Mouse (Mus musculus) MEL (cell line): ENCODE results near the gene Tgfbr3. TPM values are rescaled to one million over a fixed set of nuclear protein-coding genes. Genes with fewer than 3 reads are reported as not detected.

Experiments
- DNase-seq: peaks from one replicate; pipeline ENCODE4 v3.0.0; 2011; ENCODE audit warnings: low read depth, low spot score
- H3K27ac ChIP-seq: 2 replicates; pipeline ENCODE4 v1.5.1; 2012; ENCODE audit warnings: low read depth, mild to moderate bottlenecking, control low read depth, low read length, moderate library complexity; ENCODE audit not compliant: control insufficient read depth
- H3K27me3 ChIP-seq, 2 experiments: fragments of 150-350 bp in 1 of 2; sonication (generic) in 1 of 2; 2 replicates each; pipeline ENCODE4 v1.6.1; 2012; ENCODE audit warnings: low read length in 2 of 2, mild to moderate bottlenecking in 2 of 2, improper control_type of control experiment in 1 of 2, moderate library complexity in 1 of 2; ENCODE audit not compliant: insufficient read depth in 2 of 2, control insufficient read depth in 1 of 2
- H3K36me3 ChIP-seq, 2 experiments: 2 replicates each; pipeline ENCODE4 v1.6.1; 2012 to 2014; ENCODE audit warnings: low read length in 2 of 2, improper control_type of control experiment in 1 of 2, inconsistent platforms in 1 of 2, mild to moderate bottlenecking in 1 of 2; ENCODE audit not compliant: insufficient read depth in 2 of 2, control insufficient read depth in 1 of 2
- H3K4me1 ChIP-seq, 2 experiments: fragments of 150-350 bp in 1 of 2; sonication (generic) in 1 of 2; 2 replicates each; pipeline ENCODE4 v1.6.1; 2012; ENCODE audit warnings: low read length in 2 of 2, improper control_type of control experiment in 1 of 2, mild to moderate bottlenecking in 1 of 2; ENCODE audit not compliant: insufficient read depth in 2 of 2, control insufficient read depth in 1 of 2
- H3K4me3 ChIP-seq, 2 experiments: fragments of 150-350 bp in 1 of 2; sonication (generic) in 1 of 2; 2 replicates each; pipeline ENCODE4 v1.5.1; 2012; ENCODE audit warnings: low read depth in 2 of 2, low read length in 2 of 2, mild to moderate bottlenecking in 2 of 2, moderate library complexity in 2 of 2, control low read depth in 1 of 2, improper control_type of control experiment in 1 of 2; ENCODE audit not compliant: control insufficient read depth in 1 of 2, insufficient read depth in 1 of 2
- H3K79me2 ChIP-seq: 2 replicates; pipeline ENCODE4 v1.6.1; 2012; ENCODE audit warnings: mild to moderate bottlenecking, low read length, moderate library complexity; ENCODE audit not compliant: control insufficient read depth, poor library complexity, insufficient read depth
- H3K9ac ChIP-seq: 2 replicates; pipeline ENCODE4 v1.6.1; 2012; ENCODE audit warnings: low read depth, mild to moderate bottlenecking, control low read depth, low read length, moderate library complexity; ENCODE audit not compliant: control insufficient read depth, poor library complexity, severe bottlenecking
- H3K9me3 ChIP-seq: fragments of 150-350 bp; sonication (generic); replicated peaks from 2 replicates; pipeline ENCODE4 v1.6.1; 2012; ENCODE audit warnings: mild to moderate bottlenecking, low read length, improper control_type of control experiment, moderate library complexity; ENCODE audit not compliant: insufficient read depth
- BHLHE40 ChIP-seq: IDR thresholded peaks from 2 replicates; pipeline ENCODE4 v1.6.1; 2012; ENCODE audit warnings: low read depth, mild to moderate bottlenecking, inconsistent platforms, low read length, improper control_type of control experiment, borderline replicate concordance
- CHD1 ChIP-seq: IDR thresholded peaks from 2 replicates; pipeline ENCODE4 v1.6.1; 2012; ENCODE audit warnings: low read depth, mild to moderate bottlenecking, inconsistent platforms, low read length, improper control_type of control experiment
- CHD2 ChIP-seq: IDR thresholded peaks from 2 replicates; pipeline ENCODE4 v1.6.1; 2011; ENCODE audit warnings: low read length, improper control_type of control experiment
- CTCF ChIP-seq, 3 experiments: IDR thresholded peaks in 2 of 3; conservative IDR thresholded peaks in 1 of 3; 2 replicates each; pipeline ENCODE4 v1.5.1; 2011 to 2012; ENCODE audit warnings: low read length in 3 of 3, low read depth in 2 of 3, mild to moderate bottlenecking in 2 of 3, improper control_type of control experiment in 1 of 3, inconsistent platforms in 1 of 3, mixed read lengths in 1 of 3, moderate library complexity in 1 of 3; ENCODE audit not compliant: control insufficient read depth in 1 of 3, insufficient read depth in 1 of 3, poor library complexity in 1 of 3, severe bottlenecking in 1 of 3
- E2F4 ChIP-seq: IDR thresholded peaks from 2 replicates; pipeline ENCODE4 v1.6.1; 2011; ENCODE audit warnings: low read depth, low read length, improper control_type of control experiment, borderline replicate concordance
- ELF1 ChIP-seq: IDR thresholded peaks from 2 replicates; pipeline ENCODE4 v1.6.1; 2014; ENCODE audit warnings: low read depth, mild to moderate bottlenecking, inconsistent platforms, low read length, improper control_type of control experiment, moderate library complexity
- EP300 ChIP-seq, 2 experiments: IDR thresholded peaks; 2 replicates each; pipeline ENCODE4 v1.6.1; 2011; ENCODE audit warnings: improper control_type of control experiment in 2 of 2, low read length in 2 of 2, low read depth in 1 of 2, mild to moderate bottlenecking in 1 of 2
- ETS1 ChIP-seq: IDR thresholded peaks from 2 replicates; pipeline ENCODE4 v1.6.1; 2012; ENCODE audit warnings: low read depth, mild to moderate bottlenecking, inconsistent platforms, low read length, improper control_type of control experiment, moderate library complexity
- GABPA ChIP-seq: IDR thresholded peaks from 2 replicates; pipeline ENCODE4 v1.6.1; 2012; ENCODE audit warnings: low read depth, mild to moderate bottlenecking, inconsistent platforms, low read length, improper control_type of control experiment, moderate library complexity
- HCFC1 ChIP-seq: IDR thresholded peaks from 2 replicates; pipeline ENCODE4 v1.6.1; 2012; ENCODE audit warnings: low read depth, mild to moderate bottlenecking, inconsistent platforms, low read length, improper control_type of control experiment, moderate library complexity
- JUND ChIP-seq: IDR thresholded peaks from 2 replicates; pipeline ENCODE4 v1.6.1; 2011; ENCODE audit warnings: low read depth, mild to moderate bottlenecking, improper control_type of control experiment, low read length
- KAT2A ChIP-seq: conservative IDR thresholded peaks from 2 replicates; pipeline ENCODE4 v1.6.1; 2012; ENCODE audit warnings: low read depth, low read length, improper control_type of control experiment, inconsistent platforms
- MAFK ChIP-seq: IDR thresholded peaks from 2 replicates; pipeline ENCODE4 v1.6.1; 2011; ENCODE audit warnings: low read depth, mild to moderate bottlenecking, low read length, improper control_type of control experiment, borderline replicate concordance
- MAX ChIP-seq: IDR thresholded peaks from 2 replicates; pipeline ENCODE4 v1.6.1; 2011; ENCODE audit warnings: low read length, improper control_type of control experiment
- MEF2A ChIP-seq: IDR thresholded peaks from 2 replicates; pipeline ENCODE4 v1.6.1; 2014; ENCODE audit warnings: low read depth, mild to moderate bottlenecking, inconsistent platforms, low read length, improper control_type of control experiment; ENCODE audit not compliant: poor library complexity, insufficient replicate concordance, severe bottlenecking; ENCODE audit errors: extremely low read depth
- MXI1 ChIP-seq: IDR thresholded peaks from 2 replicates; pipeline ENCODE4 v1.6.1; 2011; ENCODE audit warnings: mild to moderate bottlenecking, low read depth, low read length, improper control_type of control experiment
- MYB ChIP-seq: IDR thresholded peaks from 2 replicates; pipeline ENCODE4 v1.6.1; 2011; ENCODE audit warnings: mild to moderate bottlenecking, low read depth, low read length, improper control_type of control experiment
- MYC ChIP-seq: IDR thresholded peaks from 2 replicates; pipeline ENCODE4 v1.6.1; 2011; ENCODE audit warnings: low read depth, mild to moderate bottlenecking, low read length, improper control_type of control experiment, moderate library complexity
- NELFE ChIP-seq: IDR thresholded peaks from 2 replicates; pipeline ENCODE4 v1.6.1; 2011; ENCODE audit warnings: low read depth, low read length, improper control_type of control experiment
- NRF1 ChIP-seq: IDR thresholded peaks from 2 replicates; pipeline ENCODE4 v1.6.1; 2014; ENCODE audit warnings: low read depth, mild to moderate bottlenecking, inconsistent platforms, low read length, improper control_type of control experiment, moderate library complexity; ENCODE audit not compliant: poor library complexity, insufficient read depth, severe bottlenecking
- POLR2A ChIP-seq, 2 experiments: IDR thresholded peaks; 2 replicates each; pipeline ENCODE4 v1.6.1; 2011 to 2012; ENCODE audit warnings: low read length in 2 of 2, mild to moderate bottlenecking in 2 of 2, control low read depth in 1 of 2, improper control_type of control experiment in 1 of 2, low read depth in 1 of 2, moderate library complexity in 1 of 2; ENCODE audit not compliant: control insufficient read depth in 1 of 2, insufficient read depth in 1 of 2, poor library complexity in 1 of 2
- POLR2AphosphoS2 ChIP-seq: IDR thresholded peaks from 2 replicates; pipeline ENCODE4 v1.6.1; 2011; ENCODE audit warnings: low read length, improper control_type of control experiment
- POLR2AphosphoS5 ChIP-seq: IDR thresholded peaks from 2 replicates; pipeline ENCODE4 v1.6.1; 2012; ENCODE audit warnings: low read depth, borderline replicate concordance, mild to moderate bottlenecking, inconsistent platforms, low read length, moderate library complexity, mixed read lengths
- RAD21 ChIP-seq: IDR thresholded peaks from 2 replicates; pipeline ENCODE4 v1.6.1; 2011; ENCODE audit warnings: mild to moderate bottlenecking, low read depth, low read length, improper control_type of control experiment
- RCOR1 ChIP-seq: IDR thresholded peaks from 2 replicates; pipeline ENCODE4 v1.6.1; 2012; ENCODE audit warnings: low read depth, mild to moderate bottlenecking, inconsistent platforms, low read length, improper control_type of control experiment
- SIN3A ChIP-seq: IDR thresholded peaks from 2 replicates; pipeline ENCODE4 v1.6.1; 2012; ENCODE audit warnings: low read length, improper control_type of control experiment, inconsistent platforms
- SMC3 ChIP-seq: IDR thresholded peaks from 2 replicates; pipeline ENCODE4 v1.6.1; 2011; ENCODE audit warnings: low read depth, low read length, improper control_type of control experiment
- TAL1 ChIP-seq: IDR thresholded peaks from 2 replicates; pipeline ENCODE4 v1.6.1; 2012; ENCODE audit warnings: mild to moderate bottlenecking, inconsistent platforms, low read length, moderate library complexity, mixed read lengths
- TBP ChIP-seq: IDR thresholded peaks from 2 replicates; pipeline ENCODE4 v1.8.0; 2011; ENCODE audit warnings: low read depth, low read length, improper control_type of control experiment
- TCF12 ChIP-seq: IDR thresholded peaks from 2 replicates; pipeline ENCODE4 v1.6.1; 2014; ENCODE audit warnings: low read depth, mild to moderate bottlenecking, inconsistent platforms, low read length, improper control_type of control experiment, moderate library complexity
- UBTF ChIP-seq: IDR thresholded peaks from 2 replicates; pipeline ENCODE4 v1.6.1; 2012; ENCODE audit warnings: low read depth, mild to moderate bottlenecking, inconsistent platforms, low read length, improper control_type of control experiment, moderate library complexity, borderline replicate concordance; ENCODE audit not compliant: insufficient read depth
- USF2 ChIP-seq, 2 experiments: IDR thresholded peaks; 2 replicates each; pipeline ENCODE4 v1.6.1; 2011 to 2012; ENCODE audit warnings: improper control_type of control experiment in 2 of 2, low read length in 2 of 2, borderline replicate concordance in 1 of 2, inconsistent platforms in 1 of 2, low read depth in 1 of 2, mild to moderate bottlenecking in 1 of 2; ENCODE audit not compliant: insufficient read depth in 1 of 2
- ZKSCAN1 ChIP-seq: IDR thresholded peaks from 2 replicates; pipeline ENCODE4 v1.6.1; 2012; ENCODE audit warnings: low read depth, mild to moderate bottlenecking, inconsistent platforms, low read length, improper control_type of control experiment, moderate library complexity
- ZMIZ1 ChIP-seq: IDR thresholded peaks from 2 replicates; pipeline ENCODE4 v1.6.1; 2012; ENCODE audit warnings: low read depth, mild to moderate bottlenecking, inconsistent platforms, low read length, improper control_type of control experiment, moderate library complexity
- ZNF384 ChIP-seq: IDR thresholded peaks from 2 replicates; pipeline ENCODE4 v1.6.1; 2012; ENCODE audit warnings: low read depth, mild to moderate bottlenecking, inconsistent platforms, low read length, improper control_type of control experiment
- polyA plus RNA-seq, 2 experiments: library from polyadenylated mRNA; stranded (reverse) in 1 of 2; unstranded in 1 of 2; fragments of >175 nt in 1 of 2; fragments of >200 nt in 1 of 2; gene quantifications; 2 replicates each; pipeline versions ENCODE4 v1.2.1 to v1.2.4; 2012; ENCODE audit warnings: low replicate concordance in 2 of 2, low read depth in 1 of 2; ENCODE audit not compliant: insufficient read length in 2 of 2, insufficient read depth in 1 of 2, missing spikeins in 1 of 2
- total RNA-seq: library from RNA; depleted of rRNA; stranded (reverse); fragments of 300-350 nt; gene quantifications from 2 replicates; pipeline ENCODE4 v1.2.3, GENCODE M21; 2012

The Tgfbr3 gene
- total and polyA plus RNA-seq, 3 experiments: 3.0 to 5.9 TPM; not detected in 1

- Histone ChIP-seq H3K4me1 (peaks cover 2 to 8% of the 10 kb centered on the region in 2 experiments), H3K27me3 (no peaks in the 10 kb centered on the region), H3K79me2 (no peaks in the 10 kb centered on the region), H3K9me3 (no peaks in the 10 kb centered on the region), H3K27ac (0 out of 2 replicates have a peak overlapping the region, but pooled peaks have one; percentile 6), H3K4me3 (no peak overlapping the region), H3K36me3 (peaks cover 0 to 14% of the 10 kb centered on the region in 2 experiments; a peak in 3 of 4 replicates), H3K9ac (no peak overlapping the region)
- peak; percentile 73 for DNase-seq
- TF ChIP-seq BHLHE40 (no peak), SIN3A (peak; percentile 55; the same call in 1 of the 2 replicates), MEF2A (no peak), JUND (no peak), CHD2 (no peak), ETS1 (peak; percentile 60; the same call in 1 of the 2 replicates), EP300 (IDR thresholded peaks at IDR 0.05; ENCODE audit: low read depth in 1 of 2, low read length in 2 of 2) (peak in 1 of 2 experiments; percentile 23; a peak in 1 of 4 replicates), MXI1 (peak; percentile 67; the same call in 1 of the 2 replicates), RAD21 (no peak), POLR2AphosphoS5 (no peak), POLR2AphosphoS2 (no peak), ZNF384 (no peak), SMC3 (no peak), CHD1 (no peak), MYC (peak; percentile 62; the same call in 1 of the 2 replicates), TCF12 (peak; percentile 33; the same call in 1 of the 2 replicates), KAT2A (no peak), TAL1 (no peak), MYB (no peak), GABPA (no peak), RCOR1 (no peak), MAX (peak; percentile 85), ZMIZ1 (no peak), NRF1 (no peak), CTCF (IDR thresholded peaks at IDR 0.05 in 2 of 3, conservative IDR thresholded peaks at IDR 0.05 in 1 of 3; ENCODE audit: control insufficient read depth in 1 of 3, insufficient read depth in 1 of 3, low read depth in 2 of 3, low read length in 3 of 3, poor library complexity in 1 of 3, severe bottlenecking in 1 of 3) (no peak), USF2 (IDR thresholded peaks at IDR 0.05; ENCODE audit: borderline replicate concordance in 1 of 2, insufficient read depth in 1 of 2, low read depth in 1 of 2, low read length in 2 of 2) (no peak), HCFC1 (no peak), ZKSCAN1 (no peak), ELF1 (no peak), E2F4 (no peak), MAFK (no peak), TBP (no peak), UBTF (no peak), NELFE (no peak), POLR2A (IDR thresholded peaks at IDR 0.05; ENCODE audit: control insufficient read depth in 1 of 2, insufficient read depth in 1 of 2, low read depth in 1 of 2, low read length in 2 of 2, poor library complexity in 1 of 2) (no peak)
Observed at GRCm38 (mm10) chr5:107147951-107148766, 141.3 kb downstream of the Tgfbr3 start.
